Mouse (Mus musculus) heart, embryonic 11.5 days (tissue): ENCODE measurements at regions not wholly inside any gene's neighbourhood (a gene's known extent, or its start where the extent isn't known, plus 50 kb on each side); places are given as distances from the start of the nearest gene placed in this dataset.
"Not testable (repeated sequence)": the region's sequence is repeated elsewhere in the genome, so short reads cannot be mapped to it uniquely, and the experiment has no call there.

Experiments used
- ATAC-seq: fragments of 200-750 bp; cut with Nextera tagmentation; replicated peaks from 2 replicates; pipeline ENCODE4 v1.8.0; 2017; ENCODE audit warnings: moderate library complexity; ENCODE audit not compliant: insufficient number of reproducible peaks, low FRiP score, low TSS enrichment
- H3K27ac ChIP-seq: fragments of 300-500 bp; sonication (generic); 2 replicates; pipeline ENCODE4 v1.5.1; 2014; ENCODE audit warnings: mild to moderate bottlenecking, low read depth, low read length
- H3K27me3 ChIP-seq: fragments of 300-500 bp; sonication (generic); 2 replicates; pipeline ENCODE4 v1.6.1; 2014; ENCODE audit warnings: mild to moderate bottlenecking, low read length, mixed read lengths; ENCODE audit not compliant: control insufficient read depth, insufficient read depth
- H3K36me3 ChIP-seq: fragments of 300-500 bp; sonication (generic); 2 replicates; pipeline ENCODE4 v1.6.1; 2014; ENCODE audit warnings: mild to moderate bottlenecking, low read length, moderate library complexity, mixed read lengths; ENCODE audit not compliant: control insufficient read depth, insufficient read depth
- H3K4me1 ChIP-seq: fragments of 300-500 bp; sonication (generic); 2 replicates; pipeline ENCODE4 v1.6.1; 2014; ENCODE audit warnings: low read length; ENCODE audit not compliant: control insufficient read depth, insufficient read depth
- H3K4me2 ChIP-seq: fragments of 300-500 bp; sonication (generic); 2 replicates; pipeline ENCODE4 v1.6.1; 2014; ENCODE audit warnings: mild to moderate bottlenecking, moderate library complexity
- H3K4me3 ChIP-seq: fragments of 300-500 bp; sonication (generic); 2 replicates; pipeline ENCODE4 v1.5.1; 2014; ENCODE audit warnings: low read depth, low read length
- H3K9ac ChIP-seq: fragments of 300-500 bp; sonication (generic); 2 replicates; pipeline ENCODE4 v1.6.1; 2014; ENCODE audit warnings: mild to moderate bottlenecking, low read depth, low read length, moderate library complexity
- H3K9me3 ChIP-seq: fragments of 300-500 bp; sonication (generic); replicated peaks from 2 replicates; pipeline ENCODE4 v1.6.1; 2016; ENCODE audit warnings: low read length; ENCODE audit not compliant: control insufficient read depth
- WGBS: fragments of 180-500 bp; shearing (Covaris S2); extraction: QIAGEN DNeasy Blood & Tissue Kit; methylation state at CpG from one replicate; pipeline ENCODE4 v1.1.7; 2014; ENCODE audit not compliant: insufficient replicate concordance; 5-methylcytosine and 5-hydroxymethylcytosine counted together

DNA sequence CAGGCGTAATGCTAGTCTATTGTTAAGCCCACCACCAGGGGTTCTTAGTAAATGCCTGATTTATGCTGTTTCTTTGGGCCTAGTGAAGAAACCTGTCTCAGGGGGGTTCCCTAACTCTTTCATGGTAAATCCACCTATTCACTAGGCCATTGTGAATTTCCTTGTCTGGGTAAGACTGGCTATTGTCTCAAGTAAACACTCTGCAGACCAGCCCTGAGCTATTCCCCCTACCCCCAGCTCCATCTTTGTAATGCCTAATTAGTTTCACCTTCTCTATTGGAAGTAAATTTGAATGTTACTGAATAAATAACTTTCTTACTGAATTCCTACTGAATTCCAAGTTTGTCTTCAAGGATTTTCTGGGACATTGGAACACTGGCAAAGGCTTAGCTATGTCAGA lies 656.2 kb downstream of the Hdgfl1 start:
- H3K36me3 ChIP-seq, H3K9ac ChIP-seq, H3K4me1 ChIP-seq, H3K4me2 ChIP-seq, H3K4me3 ChIP-seq, H3K27ac ChIP-seq, H3K27me3 ChIP-seq, H3K9me3 ChIP-seq, ATAC-seq: not testable (repeated sequence)
- 77% methylated on average over 1 of the region's 1 CpGs for WGBS

GRCm38 (mm10) chr13:26112579-26112978 lies 657.4 kb downstream of the Hdgfl1 start:
- no peaks in the 10 kb centered on the region for H3K4me1 ChIP-seq
- no peak overlapping the region for H3K4me3 ChIP-seq
- no peaks in the 10 kb centered on the region for H3K36me3 ChIP-seq
- no peak overlapping the region for H3K27ac ChIP-seq
- no peak overlapping the region for H3K9ac ChIP-seq
- ATAC-seq: no peak
- no peaks in the 10 kb centered on the region for H3K9me3 ChIP-seq
- no peak overlapping the region for H3K4me2 ChIP-seq
- H3K27me3 ChIP-seq: no peaks in the 10 kb centered on the region

GRCm38 (mm10) chr13:26109013-26109412 lies 661.0 kb downstream of the Hdgfl1 start:
- 80% methylated on average over 2 of the region's 2 CpGs for WGBS
- no peak overlapping the region for H3K9ac ChIP-seq
- H3K27me3 ChIP-seq: no peaks in the 10 kb centered on the region
- no peak overlapping the region for H3K27ac ChIP-seq
- no peaks in the 10 kb centered on the region for H3K4me1 ChIP-seq
- no peak overlapping the region for H3K4me3 ChIP-seq
- no peaks in the 10 kb centered on the region for H3K36me3 ChIP-seq
- H3K4me2 ChIP-seq: no peak overlapping the region
- H3K9me3 ChIP-seq: no peaks in the 10 kb centered on the region
- ATAC-seq: no peak

DNA sequence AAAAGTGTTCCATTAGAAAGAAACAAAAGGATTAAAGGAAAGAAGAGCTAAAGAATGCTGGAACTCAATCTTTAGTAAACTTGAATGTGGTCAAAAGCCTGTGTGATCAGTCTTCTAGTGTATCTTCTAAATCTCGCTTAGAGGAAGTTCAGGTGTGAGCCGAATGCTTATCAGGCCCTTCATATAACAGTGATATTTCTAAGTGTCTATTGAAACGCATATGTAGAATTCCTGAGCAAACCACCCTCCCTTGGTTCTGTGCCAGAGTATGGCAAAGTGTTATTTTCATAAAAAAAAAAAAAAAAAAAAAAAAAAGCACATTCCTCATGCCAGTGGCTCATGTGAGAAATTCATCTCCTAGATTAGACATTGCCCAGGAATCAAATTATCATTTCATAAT lies 681.2 kb downstream of the Hdgfl1 start:
- Histone ChIP-seq H3K9ac (no peak overlapping the region), H3K27me3 (no peaks in the 10 kb centered on the region), H3K36me3 (no peaks in the 10 kb centered on the region), H3K4me3 (no peak overlapping the region), H3K9me3 (no peaks in the 10 kb centered on the region), H3K27ac (no peak overlapping the region), H3K4me2 (no peak overlapping the region), H3K4me1 (no peaks in the 10 kb centered on the region)
- WGBS: 63% methylated on average over 3 of the region's 3 CpGs
- ATAC-seq: no peak

- no peak overlapping the region for H3K27ac ChIP-seq
- 75% methylated on average over 2 of the region's 2 CpGs for WGBS
- ATAC-seq: no peak
Measured at GRCm38 (mm10) chr13:26080814-26081213, 689.2 kb downstream of the Hdgfl1 start.

GRCm38 (mm10) chr13:26080302-26080701 lies 689.7 kb downstream of the Hdgfl1 start:
- Histone ChIP-seq H3K4me1 (no peaks in the 10 kb centered on the region), H3K9me3 (no peaks in the 10 kb centered on the region), H3K4me2 (no peak overlapping the region), H3K9ac (no peak overlapping the region), H3K4me3 (no peak overlapping the region), H3K27ac (no peak overlapping the region), H3K27me3 (no peaks in the 10 kb centered on the region), H3K36me3 (no peaks in the 10 kb centered on the region)
- no peak for ATAC-seq
- 63% methylated on average over 4 of the region's 4 CpGs for WGBS

More at GRCm38 (mm10) chr13:26080814-26081213, 689.2 kb downstream of the Hdgfl1 start:
- Histone ChIP-seq H3K36me3 (no peaks in the 10 kb centered on the region), H3K9me3 (no peaks in the 10 kb centered on the region), H3K27me3 (no peaks in the 10 kb centered on the region), H3K4me1 (no peaks in the 10 kb centered on the region), H3K9ac (no peak overlapping the region), H3K4me3 (no peak overlapping the region), H3K4me2 (no peak overlapping the region)

GRCm38 (mm10) chr13:26079362-26079761 lies 690.6 kb downstream of the Hdgfl1 start:
- WGBS: 73% methylated on average over 1 of the region's 1 CpGs

GRCm38 (mm10) chr13:26061322-26061721 lies 708.6 kb downstream of the Hdgfl1 start:
- 38% methylated on average over 2 of the region's 2 CpGs for WGBS
- no peak overlapping the region for H3K27ac ChIP-seq

More at GRCm38 (mm10) chr13:26079362-26079761, 690.6 kb downstream of the Hdgfl1 start:
- Histone ChIP-seq H3K9ac (no peak overlapping the region), H3K27me3 (no peaks in the 10 kb centered on the region), H3K4me1 (no peaks in the 10 kb centered on the region), H3K9me3 (no peaks in the 10 kb centered on the region), H3K27ac (no peak overlapping the region), H3K4me3 (no peak overlapping the region), H3K36me3 (no peaks in the 10 kb centered on the region), H3K4me2 (no peak overlapping the region)
- ATAC-seq: no peak

DNA sequence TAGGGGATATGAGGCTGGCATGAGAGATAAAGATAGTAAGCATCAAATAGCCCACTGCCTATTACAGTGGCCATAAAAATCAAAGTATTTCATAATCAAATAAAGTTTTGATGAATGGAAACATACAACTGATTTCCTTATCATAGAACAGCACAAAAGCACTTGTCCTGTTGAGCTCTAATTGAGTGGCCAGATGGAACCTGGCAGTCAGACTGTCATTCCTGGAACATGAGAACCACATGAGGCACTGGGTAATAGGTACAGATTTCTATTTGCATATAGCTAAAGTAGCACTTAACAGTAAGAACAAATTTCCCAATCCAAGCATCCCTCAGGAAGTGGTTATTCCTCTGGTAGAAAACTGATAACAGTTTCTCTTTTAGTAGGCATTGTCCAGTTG lies 732.3 kb downstream of the Hdgfl1 start:
- no peak overlapping the region for H3K4me2 ChIP-seq
- no peak overlapping the region for H3K9ac ChIP-seq
- no peaks in the 10 kb centered on the region for H3K9me3 ChIP-seq
- H3K27ac ChIP-seq: no peak overlapping the region
- H3K4me3 ChIP-seq: no peak overlapping the region
- no peaks in the 10 kb centered on the region for H3K36me3 ChIP-seq
- H3K4me1 ChIP-seq: no peaks in the 10 kb centered on the region
- no peak for ATAC-seq
- H3K27me3 ChIP-seq: no peaks in the 10 kb centered on the region

More at GRCm38 (mm10) chr13:26061322-26061721, 708.6 kb downstream of the Hdgfl1 start:
- H3K4me2 ChIP-seq: no peak overlapping the region
- ATAC-seq: no peak
- no peak overlapping the region for H3K4me3 ChIP-seq
- H3K36me3 ChIP-seq: no peaks in the 10 kb centered on the region
- no peaks in the 10 kb centered on the region for H3K27me3 ChIP-seq
- no peak overlapping the region for H3K9ac ChIP-seq
- H3K4me1 ChIP-seq: no peaks in the 10 kb centered on the region
- H3K9me3 ChIP-seq: no peaks in the 10 kb centered on the region
